Comparison of ENCODE assay signal across 8 mouse cellular contexts in genomic region chr2:129198436-129199327, GRCm38 (mm10). TPM values are rescaled to one million over a fixed set of nuclear protein-coding genes. Genes with fewer than 3 reads are reported as not detected.
A peak's percentile ranks its signal among the peaks of the same experiment; 100 is the strongest.
DNase-seq lines count a peak whose midpoint lies in the region; ATAC-seq lines count a peak whose summit lies in the region.

Slc20a1 (plus strand) TSS chr2:129198764.

- H3K27me3 ChIP-seq in megakaryocyte, embryonic 14.5 days (replicated peaks), result no peaks in the 10 kb centered on the region

- no peaks in the 10 kb centered on the region for H3K9me3 ChIP-seq in megakaryocyte, embryonic 14.5 days

- peak within 1 kb of the TSS; percentile 99 for H3K4me3 ChIP-seq in megakaryocyte, embryonic 14.5 days (replicated peaks)

- peaks cover 85% of the 10 kb centered on the region for H3K4me1 ChIP-seq in megakaryocyte, embryonic 14.5 days

- peak; percentile 91 for ATAC-seq in common myeloid progenitor, adult 5-6 weeks (replicated peaks; ENCODE audit: low read depth, poor library complexity, severe bottlenecking)

- DNase-seq in ZHBTc4 (ENCODE audit: low read depth, low spot score), result peak; percentile 99
- DNase-seq in gastrocnemius, adult 8-10 months (ENCODE audit: low spot score in 2 of 2), result peak; percentile 98 to 99
- DNase-seq in hindlimb bud, embryonic 11.5 days (ENCODE audit: extremely low spot score, low read depth, low spot score), result peak; percentile 72
- peak; percentile 96 to 99 for DNase-seq in left cerebral cortex, adult 8-10 months (ENCODE audit: low spot score in 2 of 2)
- DNase-seq in right cerebral cortex, postnatal 10 days (ENCODE audit: low spot score in 2 of 2), result peak; percentile 100
- peak; percentile 99 for DNase-seq in urinary bladder, postnatal 25 days (ENCODE audit: low spot score)

- peaks cover 58% of the 10 kb centered on the region for H3K36me3 ChIP-seq in megakaryocyte, embryonic 14.5 days (replicated peaks; ENCODE audit: low read length)

RNA-seq across cellular contexts. Expression of gene Slc20a1, which starts in this region (rescaled TPM):
- 114 and 140 TPM in 2 replicates for total RNA-seq in common myeloid progenitor, adult 5-6 weeks (2017)
- 10 to 100 TPM in 1 of 4 experiments, 1 to 10 TPM in 3; 7.5 to 11.3 (median 8.6) TPM for total RNA-seq in gastrocnemius, adult 8-10 months (2022)
- 100 to 1,000 TPM; 136 to 167 (median 155) TPM for total RNA-seq in left cerebral cortex, adult 8-10 months (2022)
- polyA plus RNA-seq in megakaryocyte, embryonic 14.5 days (2012; ENCODE audit: insufficient read depth, low replicate concordance), result 16.4 and 76.5 TPM in 2 replicates

Comparison
In these comparisons a context has a peak if more than half of its experiments do, and no peak if none do; other contexts are left out.
1. Peak in every context shown above with its lines: DNase-seq, ATAC-seq and H3K4me3 ChIP-seq.